Mouse (Mus musculus) regulatory T cell (primary cell): ENCODE results near the gene Rpa1.
"Not testable (repeated sequence)": the region's sequence is repeated elsewhere in the genome, so short reads cannot be mapped to it uniquely, and the experiment has no call there.

Experiments used
- in situ Hi-C: fragments of 300-600 bp; cut with MboI, MseI; formaldehyde crosslinking; loops from one replicate; pipeline ENCODE4 v1.15.1; 2025; ENCODE audit warnings: high pct_unique_total_duplicates

Gene Rpa1

DNA sequence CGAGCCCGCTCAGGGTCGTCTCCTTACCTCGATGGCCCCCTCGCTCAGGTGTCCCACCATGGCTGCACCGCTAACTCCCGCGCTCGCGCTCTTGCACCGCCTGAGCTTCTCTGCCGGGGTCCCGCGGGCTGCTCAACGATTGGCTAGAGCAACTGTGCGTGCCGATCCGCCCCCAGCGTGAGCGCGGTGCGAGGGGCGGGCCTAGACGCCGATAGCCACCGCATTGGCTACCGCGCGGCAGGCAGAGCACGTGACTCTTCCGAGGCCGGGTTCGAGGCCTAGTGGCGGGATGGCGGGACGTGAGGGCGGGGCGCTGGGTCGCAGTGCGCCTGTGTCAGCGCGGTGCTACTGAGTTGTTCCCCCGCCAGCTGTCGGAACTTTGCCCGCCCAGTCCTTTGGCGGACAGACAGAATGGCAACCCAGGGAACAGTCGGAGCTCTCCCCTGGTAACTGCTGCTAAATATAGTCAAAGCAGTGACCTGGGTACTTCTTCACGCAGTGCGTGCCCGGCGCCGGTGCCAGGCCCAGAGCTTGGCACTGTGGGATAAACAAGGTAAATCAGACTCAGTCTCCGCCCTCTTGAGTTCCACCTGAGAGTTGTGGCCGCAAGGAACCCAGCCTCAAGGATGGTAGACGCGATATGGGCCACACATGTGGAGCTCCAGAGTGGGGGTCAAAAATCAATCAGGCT lies at the start of gene Rpa1, which contains the start of gene Smyd4:
Gene Rpa1 (minus strand): TSS at position 126 of the 691 bp plus-strand sequence.
Gene Smyd4 (plus strand): TSS at position 235 of the 691 bp plus-strand sequence.
- in situ Hi-C loops = no loop called here

DNA sequence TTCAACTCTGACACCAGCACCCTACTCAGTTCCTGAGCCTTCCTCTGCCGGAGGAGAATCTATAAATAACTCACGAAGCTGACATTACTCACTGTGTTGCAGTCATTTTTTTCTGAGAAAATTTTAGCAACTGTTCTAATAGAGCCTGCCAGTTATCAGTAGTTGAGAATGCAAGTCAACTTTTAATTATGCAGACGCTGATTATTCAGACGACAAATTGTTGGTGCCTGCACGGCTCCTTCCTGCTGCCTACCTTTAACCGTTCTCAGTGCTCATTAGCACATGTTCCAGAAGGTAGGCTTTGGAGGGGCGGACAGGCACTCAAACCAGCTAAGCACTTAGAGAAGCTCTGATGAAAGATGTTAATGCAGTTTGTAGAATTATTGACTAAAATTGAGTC lies 49.3 kb upstream of the Rpa1 start:
- in situ Hi-C loops = no loop called here

DNA sequence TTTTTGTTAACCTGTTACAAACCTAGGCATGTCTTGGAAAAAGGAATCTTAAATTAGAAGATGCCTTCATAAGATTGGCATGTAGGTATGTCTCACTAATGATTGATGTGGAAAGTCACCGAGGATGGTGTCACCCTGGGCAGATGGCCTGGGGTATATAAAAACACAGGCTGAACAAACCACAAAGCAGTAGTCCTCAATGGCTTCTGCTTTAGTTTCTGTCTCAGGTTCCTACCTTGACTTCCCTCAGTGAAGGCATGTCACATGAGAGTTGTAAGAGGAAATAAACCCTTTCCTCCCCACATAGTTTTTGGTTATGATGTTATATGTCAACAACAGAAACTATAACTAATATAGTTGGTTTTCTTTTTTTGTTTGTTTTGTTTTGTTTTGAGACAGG lies 47.5 kb upstream of the Rpa1 start:
- in situ Hi-C loops = no loop called here

DNA sequence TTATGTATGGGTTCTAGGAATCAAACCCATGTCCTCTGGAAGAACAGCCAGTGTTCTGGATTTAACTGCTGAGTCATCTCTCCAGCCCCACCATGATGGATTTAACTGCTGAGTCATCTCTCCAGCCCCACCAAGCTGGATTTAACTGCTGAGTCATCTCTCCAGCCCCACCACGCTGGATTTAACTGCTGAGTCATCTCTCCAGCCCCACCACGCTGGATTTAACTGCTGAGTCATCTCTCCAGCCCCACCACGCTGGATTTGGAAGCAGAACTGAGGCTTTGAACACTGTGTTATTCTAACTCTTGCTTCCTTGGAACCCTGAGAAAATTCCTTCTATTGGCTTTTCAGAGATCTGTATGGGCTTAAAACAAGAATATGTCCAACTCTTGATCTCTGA lies 35.4 kb upstream of the Rpa1 start:
- in situ Hi-C loops = not testable (repeated sequence)

DNA sequence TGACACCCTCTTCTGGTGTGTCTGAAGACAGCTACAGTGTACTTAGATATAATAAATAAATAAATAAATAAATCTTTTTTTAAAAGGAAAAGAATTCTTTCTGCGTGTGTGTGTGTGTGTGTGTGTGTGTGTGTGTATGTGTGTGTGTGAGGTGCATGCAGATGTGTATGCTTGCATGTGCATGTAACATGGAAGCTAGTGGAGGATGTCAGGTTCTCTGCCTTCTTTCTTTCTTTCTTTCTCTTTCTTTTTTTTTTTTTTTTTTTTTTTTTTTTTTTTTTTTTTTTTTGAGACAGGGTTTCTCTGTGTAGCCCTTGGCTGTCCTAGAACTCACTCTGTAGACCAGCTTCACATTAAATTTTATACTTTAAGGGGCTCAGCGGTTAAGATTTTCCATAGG lies 30.7 kb upstream of the Rpa1 start:
- in situ Hi-C loops = not testable (repeated sequence)

DNA sequence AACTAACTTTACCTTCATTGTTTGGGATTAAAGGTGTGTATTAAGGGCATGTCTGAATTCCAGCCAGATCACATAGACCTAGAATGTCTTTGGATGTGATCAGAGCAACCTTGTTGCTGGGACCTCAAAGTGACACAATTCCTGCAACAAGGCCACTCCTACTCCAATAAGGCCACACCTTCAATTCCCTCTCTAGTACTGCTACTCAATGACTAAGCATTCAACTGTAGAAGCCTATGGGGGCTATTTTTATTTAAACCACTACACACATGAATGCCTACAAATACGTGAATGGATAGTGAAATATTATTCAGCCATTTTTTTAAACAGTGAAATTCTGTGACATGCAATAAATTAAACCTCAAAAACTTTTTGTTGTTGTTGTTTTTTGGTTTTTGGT lies 29.0 kb upstream of the Rpa1 start:
- in situ Hi-C loops = no loop called here

DNA sequence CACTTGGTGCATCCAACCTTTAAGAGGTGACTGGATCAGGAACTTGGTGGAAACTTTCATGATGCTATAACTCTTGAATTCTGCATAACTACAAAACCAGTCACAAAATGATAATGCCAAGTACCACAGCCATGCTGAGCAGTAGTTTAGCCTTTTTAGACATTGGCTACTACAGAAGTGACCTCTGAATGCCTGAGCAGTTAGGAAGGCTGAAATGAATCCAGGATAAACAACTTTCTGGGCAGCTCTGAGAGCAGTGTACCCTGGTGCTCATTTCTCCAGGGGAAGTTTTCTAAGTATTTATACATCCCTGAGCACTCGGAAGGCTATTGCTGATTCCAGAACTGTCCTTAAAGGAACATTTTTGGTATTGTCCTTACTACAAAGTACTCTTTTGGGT lies 7.4 kb upstream of the Rpa1 start:
- in situ Hi-C loops = no loop called here

DNA sequence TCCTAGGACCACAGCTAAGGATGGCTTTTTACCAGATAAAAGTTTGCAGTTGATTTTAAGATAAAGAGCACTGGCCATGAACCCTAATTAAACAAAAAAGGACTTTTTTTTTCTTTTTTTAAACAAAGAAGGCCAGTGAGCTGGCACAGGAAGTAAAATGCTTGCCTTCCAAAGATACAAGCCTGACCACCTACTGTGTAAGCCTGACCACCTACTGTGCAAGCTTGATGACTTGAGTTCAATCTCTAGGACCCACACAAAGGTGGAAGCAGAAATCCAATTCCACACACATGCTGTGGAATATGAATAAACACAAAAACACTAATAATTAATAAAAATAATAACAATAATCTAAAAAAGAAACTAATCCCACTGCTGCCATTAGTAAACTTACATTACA lies 3.1 kb upstream of the Rpa1 start:
- in situ Hi-C loops = no loop called here

DNA sequence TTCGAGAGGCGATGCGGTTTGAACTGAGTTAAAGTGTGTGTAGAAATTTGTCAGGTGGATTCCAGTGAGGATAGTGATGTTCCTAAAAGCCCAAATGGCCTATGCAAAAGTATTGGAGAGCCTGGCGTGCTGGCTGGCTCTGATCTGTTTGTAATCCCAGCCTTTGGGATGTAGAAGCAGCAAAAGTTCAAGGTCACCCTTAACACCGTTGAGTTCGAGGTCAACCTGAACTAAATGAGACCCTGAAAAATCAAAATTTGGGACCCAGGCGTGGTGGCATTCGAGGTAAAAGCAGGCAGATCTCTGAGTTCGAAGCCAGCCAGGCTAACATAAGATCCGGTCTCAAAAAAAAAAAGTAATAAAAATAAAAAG lies 752 bp upstream of the Rpa1 start:
- in situ Hi-C loops = no loop called here

DNA sequence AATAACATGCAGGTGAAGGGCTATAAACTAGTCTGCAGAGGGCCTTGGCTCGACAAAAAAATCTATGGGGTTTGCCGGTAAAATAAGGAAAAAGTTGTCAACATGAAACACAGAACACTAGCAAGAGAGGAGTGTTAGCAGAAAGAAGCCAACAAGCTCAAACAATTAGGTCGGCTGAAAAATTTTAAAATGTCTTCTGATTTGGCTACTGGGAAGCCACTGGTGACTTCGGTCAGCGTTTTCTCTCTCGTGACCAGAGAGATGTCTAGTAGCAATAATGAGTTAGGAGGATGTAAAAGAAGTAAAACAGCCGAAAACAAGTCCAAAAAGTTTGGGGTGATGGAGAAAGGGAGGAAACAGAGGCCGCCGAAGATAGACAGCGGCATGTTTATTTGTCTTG lies 528 bp downstream of the Rpa1 start:
- in situ Hi-C loops = no loop called here

DNA sequence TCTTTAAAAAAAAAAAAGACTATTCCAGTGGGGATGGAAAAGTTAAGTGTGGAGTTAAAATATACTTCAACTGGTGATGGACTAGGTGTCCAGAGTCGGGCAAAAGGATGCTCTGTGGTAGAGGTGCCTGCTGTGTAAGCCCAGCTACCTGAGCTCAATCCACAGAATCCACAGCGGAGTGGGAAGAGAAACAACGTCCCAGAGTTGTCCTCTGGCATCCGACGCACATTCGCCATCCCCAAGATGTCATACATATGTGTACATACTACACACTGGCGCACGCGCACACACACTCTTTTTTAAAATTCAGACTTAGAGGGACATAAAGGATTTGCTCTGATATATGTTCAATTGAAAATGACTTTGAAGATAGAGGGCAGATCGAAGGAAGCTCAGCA lies 937 bp downstream of the Rpa1 start:
- in situ Hi-C loops = no loop called here

DNA sequence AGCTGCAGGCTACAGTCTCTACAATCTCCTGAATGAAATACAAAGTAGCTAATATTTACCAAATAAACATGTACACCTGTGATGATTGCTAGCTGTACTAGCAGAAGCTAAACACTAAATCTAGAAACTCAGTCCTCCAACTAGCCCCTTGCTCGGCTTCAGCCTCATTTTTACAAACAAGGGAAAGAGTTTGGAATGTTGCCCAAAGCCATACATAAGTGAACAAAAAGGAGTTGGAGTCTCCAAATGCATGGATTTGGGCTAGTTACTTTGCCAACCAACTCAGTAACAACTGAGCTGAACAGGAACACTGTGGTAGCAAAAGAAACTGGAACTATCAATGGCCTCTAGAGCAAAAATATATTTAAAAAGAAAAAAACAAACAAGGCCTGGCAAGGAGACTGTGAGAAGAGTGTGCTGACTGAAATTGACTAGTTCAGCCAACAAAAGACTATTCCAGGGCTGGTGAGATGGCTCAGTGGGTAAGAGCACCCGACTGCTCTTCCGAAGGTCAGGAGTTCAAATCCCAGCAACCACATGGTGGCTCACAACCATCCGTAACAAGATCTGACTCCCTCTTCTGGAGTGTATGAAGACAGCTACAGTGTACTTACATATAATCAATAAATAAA lies 1.5 kb downstream of the Rpa1 start:
- in situ Hi-C loops = no loop called here

DNA sequence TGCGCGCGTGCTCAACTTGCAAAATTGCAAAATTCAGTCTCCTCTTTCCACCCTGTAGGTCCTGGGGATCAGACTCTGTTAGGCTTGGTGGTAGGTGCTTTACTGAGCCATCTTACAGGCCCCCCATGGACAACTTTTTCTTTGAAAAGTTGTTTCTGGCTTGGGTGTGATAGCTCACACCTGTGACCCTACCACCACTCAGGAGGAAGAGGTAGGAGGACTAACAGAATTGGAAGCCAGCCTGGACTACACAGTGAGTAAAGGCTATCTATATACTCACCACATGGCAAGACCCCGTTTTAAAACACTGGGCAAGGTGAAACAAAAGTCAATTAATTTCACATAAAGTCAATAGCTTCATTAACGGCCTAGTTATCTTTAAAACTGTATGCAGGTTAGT lies 3.4 kb downstream of the Rpa1 start:
- in situ Hi-C loops = no loop called here

DNA sequence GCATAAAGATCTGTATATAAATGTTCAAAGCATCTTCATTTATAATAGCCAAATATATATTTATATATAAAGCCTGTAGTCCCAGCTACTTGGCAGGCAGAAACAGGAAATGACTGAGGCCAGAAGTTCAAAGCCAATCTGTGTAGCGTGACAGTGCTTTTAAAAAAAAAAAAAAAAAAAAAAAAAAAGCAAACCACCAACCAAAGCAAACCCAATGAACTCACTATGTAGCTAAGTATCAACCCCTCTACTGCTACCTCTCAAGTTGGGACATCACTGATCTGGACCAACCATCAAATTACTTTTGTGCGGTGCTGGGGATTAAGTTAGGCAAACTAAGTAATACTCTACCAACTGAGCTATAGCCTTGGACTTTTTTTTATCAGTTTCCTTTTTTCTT lies 4.0 kb downstream of the Rpa1 start:
- in situ Hi-C loops = no loop called here

DNA sequence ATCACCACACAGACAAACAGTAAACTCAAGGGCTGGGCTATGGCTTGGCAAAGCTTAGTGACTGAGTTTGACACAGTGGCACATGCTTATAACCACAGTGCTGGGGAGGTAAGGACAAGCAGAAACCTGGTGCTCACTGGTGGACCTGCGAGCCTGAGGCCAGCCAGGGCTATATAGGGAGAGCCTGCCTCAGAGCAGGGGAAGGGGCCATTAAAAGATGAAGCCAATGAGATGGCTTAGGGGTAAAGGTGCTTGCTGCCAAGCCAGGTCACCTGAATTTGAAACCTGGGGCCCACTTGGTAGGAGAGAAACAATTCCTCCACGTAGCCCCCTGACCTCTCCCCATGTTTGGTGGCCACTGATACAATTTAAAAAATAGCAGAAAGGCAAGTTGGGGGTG lies 5.0 kb downstream of the Rpa1 start:
- in situ Hi-C loops = no loop called here

DNA sequence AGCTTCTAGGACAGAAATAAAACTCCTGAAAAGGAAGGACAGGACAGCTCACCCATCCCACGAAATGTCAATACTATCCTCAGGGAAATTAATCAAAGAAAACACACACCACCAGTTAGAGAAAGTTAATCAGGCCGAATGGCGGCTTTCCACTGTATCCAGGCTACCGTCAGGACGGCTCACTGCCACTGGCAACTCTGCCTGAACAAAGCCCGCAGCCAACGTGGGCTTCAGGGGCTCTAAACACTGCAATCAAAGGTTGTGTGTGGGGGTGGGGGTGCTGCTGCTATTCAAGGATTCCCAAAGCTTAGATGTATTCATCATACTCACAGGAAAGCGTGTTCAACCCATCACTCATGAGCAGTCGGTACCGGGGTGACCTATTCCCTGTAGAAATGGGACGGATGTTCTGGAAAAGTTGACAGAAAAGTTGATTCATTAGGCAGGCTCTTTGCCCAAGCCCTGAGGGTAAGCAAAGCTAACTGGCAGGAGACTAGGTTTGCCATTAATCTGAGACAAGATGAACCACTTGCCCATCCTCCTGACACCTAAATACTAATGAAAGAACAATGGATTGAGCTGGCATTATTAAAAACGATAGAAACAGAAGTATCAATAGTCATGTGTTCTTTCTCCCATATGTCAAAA lies 7.3 kb downstream of the Rpa1 start:
- in situ Hi-C loops = no loop called here

DNA sequence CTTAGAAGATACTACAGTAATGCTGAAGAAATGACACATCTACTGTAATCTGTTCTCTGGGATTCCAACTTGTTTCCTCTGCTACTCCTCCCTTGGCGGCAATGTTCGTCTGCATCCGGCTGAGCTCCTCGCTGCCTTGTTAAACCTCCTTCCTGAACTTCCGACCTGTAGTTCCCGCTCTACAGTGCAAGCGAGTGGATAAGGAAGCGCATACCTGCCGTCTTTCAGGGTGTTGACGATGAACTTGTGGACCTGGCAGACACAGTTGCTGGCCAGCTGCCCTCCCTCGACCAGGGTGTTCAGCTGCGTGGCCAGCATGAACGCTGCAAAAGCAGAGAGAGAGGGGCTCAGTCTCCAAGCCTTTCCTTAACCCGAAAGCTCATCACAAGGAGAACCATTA lies 8.0 kb downstream of the Rpa1 start:
- in situ Hi-C loops = no loop called here

DNA sequence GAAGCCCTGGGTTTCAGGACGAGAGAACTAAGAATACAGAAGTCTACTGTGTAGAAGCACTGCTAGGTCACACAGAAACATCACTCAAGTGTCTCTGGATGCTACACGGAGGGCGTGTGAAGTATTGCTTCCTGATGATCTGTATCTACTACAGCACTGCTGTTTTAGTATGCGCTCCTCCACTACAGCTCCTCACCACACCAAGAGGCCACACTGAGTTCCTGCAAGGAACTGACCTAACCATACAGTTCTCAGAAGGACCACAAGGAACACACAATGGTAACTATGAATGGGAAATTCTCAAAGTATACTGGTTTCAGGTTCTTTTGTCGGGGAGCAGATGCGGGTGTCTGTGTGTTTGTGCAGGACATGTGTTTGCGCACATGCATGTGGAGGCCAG lies 10.9 kb downstream of the Rpa1 start:
- in situ Hi-C loops = no loop called here

DNA sequence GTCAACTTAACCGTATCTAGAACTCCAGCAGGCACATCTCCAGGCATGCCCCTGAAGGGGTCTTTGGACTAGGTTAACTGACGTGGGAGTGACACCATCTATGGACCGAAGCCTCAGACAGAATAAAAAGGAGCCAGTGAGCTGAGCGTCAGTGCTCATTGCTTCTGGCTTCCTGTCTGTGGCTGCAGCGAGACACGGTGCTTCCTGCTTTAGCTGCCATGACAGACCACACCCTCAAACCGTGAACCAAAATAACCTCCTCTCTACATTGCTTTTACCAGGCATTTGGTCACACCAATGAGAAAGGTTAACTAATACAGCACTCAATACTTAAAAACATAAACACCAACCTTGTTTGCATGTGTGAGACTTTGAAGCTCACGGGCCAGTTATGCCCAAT lies 11.4 kb downstream of the Rpa1 start:
- in situ Hi-C loops = no loop called here

DNA sequence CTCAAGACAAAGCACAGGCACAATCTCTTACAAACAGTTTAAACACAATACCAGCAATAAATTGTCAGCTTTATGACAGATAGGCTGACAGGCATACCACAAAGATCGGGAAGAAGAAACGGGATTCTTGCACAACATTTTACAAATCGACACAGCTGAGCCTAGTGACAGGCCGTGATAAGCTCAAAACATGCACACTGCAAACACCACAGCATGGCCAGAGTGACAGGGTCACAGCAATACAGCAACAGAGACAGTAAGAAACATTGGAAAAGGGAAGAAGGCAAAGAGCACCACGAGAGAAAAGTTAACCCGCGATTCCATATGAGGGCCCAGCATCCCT lies 22.2 kb downstream of the Rpa1 start:
- in situ Hi-C loops = no loop called here

DNA sequence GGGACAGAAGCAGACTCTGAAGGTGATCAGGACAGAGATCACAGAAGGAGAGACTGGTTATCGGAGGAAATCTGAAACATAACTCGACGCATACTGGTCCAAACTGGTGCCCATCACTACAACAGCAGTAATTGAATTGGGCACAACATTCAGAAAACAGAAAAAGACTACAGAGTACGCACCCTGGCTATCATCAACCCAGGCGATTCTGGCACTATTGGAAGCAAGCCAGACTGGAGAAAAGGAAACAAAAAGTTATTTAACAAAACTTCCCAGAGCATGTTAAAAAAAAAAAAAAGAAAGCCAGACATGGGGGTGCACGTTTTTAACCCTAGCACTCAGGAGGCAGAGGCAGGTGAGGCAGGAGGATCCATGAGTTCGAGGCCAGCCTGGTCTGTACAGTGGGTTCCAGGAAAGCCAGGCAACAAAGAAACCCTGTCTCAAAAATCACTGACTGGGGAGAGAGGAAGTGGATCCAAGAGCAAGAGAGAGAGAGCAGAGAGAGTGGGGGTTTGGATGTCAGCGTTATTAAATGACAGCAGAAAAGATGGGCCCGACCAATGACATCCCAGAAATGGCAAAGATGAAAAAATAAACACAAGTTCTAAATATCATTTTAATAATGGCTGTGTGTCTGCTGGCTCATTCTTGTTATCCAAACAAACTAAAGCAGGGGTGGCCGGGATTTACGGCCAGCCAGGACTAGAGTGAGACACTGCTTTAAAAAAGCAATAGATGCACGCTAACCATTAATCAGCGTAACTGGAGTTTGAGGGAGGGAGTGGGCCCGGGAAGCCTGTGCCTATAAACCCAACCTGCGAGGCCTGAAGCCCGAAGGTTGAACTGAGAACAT lies 22.8 kb downstream of the Rpa1 start:
- in situ Hi-C loops = no loop called here

DNA sequence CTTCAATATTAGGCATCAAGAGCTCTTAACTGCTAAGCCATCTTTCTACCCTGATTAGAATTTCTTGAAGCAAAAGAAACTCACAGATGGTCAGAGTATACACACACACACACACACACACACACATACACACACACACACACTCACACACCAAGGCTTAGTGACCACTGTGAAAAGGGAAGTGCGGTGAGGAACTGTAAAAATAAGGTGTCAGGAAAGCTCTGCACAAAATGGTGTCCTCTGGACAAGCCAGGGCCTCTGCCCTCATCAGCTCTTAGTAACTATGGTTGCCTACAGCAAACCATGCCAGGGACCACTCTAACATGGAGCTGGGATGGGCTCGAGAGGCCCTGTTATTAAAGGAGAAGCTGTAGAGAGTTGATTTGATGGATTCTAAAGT lies 23.7 kb downstream of the Rpa1 start:
- in situ Hi-C loops = no loop called here
